Mouse (Mus musculus) CH12.LX (cell line): ENCODE data around the gene Pnp2.
"Not testable (repeated sequence)": the region's sequence is repeated elsewhere in the genome, so short reads cannot be mapped to it uniquely, and the experiment has no call there.

Experiments used
- CTCF ChIP-seq, 2 experiments: IDR thresholded peaks in 1 of 2; conservative IDR thresholded peaks in 1 of 2; 2 replicates each; pipeline ENCODE4 v1.5.1; 2011 to 2012; ENCODE audit warnings: low read depth in 2 of 2, low read length in 2 of 2, improper control_type of control experiment in 1 of 2, inconsistent platforms in 1 of 2, mild to moderate bottlenecking in 1 of 2, moderate library complexity in 1 of 2
- EP300 ChIP-seq: IDR thresholded peaks from 2 replicates; pipeline ENCODE4 v1.6.1; 2011; ENCODE audit warnings: low read length, improper control_type of control experiment
- IRF4 ChIP-seq: IDR thresholded peaks from 2 replicates; pipeline ENCODE4 v1.6.1; 2014; ENCODE audit warnings: low read depth, mild to moderate bottlenecking, inconsistent platforms, low read length, improper control_type of control experiment
- JUND ChIP-seq: conservative IDR thresholded peaks from 2 replicates; pipeline ENCODE4 v1.6.1; 2011; ENCODE audit warnings: low read depth, low read length, improper control_type of control experiment
- MEF2A ChIP-seq: IDR thresholded peaks from 2 replicates; pipeline ENCODE4 v1.6.1; 2014; ENCODE audit warnings: low read depth, mild to moderate bottlenecking, inconsistent platforms, low read length, improper control_type of control experiment, borderline replicate concordance
- MXI1 ChIP-seq: IDR thresholded peaks from 2 replicates; pipeline ENCODE4 v1.6.1; 2011; ENCODE audit warnings: mild to moderate bottlenecking, low read depth, low read length, improper control_type of control experiment
- MYC ChIP-seq: IDR thresholded peaks from 2 replicates; pipeline ENCODE4 v1.6.1; 2011; ENCODE audit warnings: low read depth, mild to moderate bottlenecking, improper control_type of control experiment, low read length
- POLR2A ChIP-seq: IDR thresholded peaks from 2 replicates; pipeline ENCODE4 v1.6.1; 2011; ENCODE audit warnings: low read depth, mild to moderate bottlenecking, improper control_type of control experiment, low read length
- POLR2AphosphoS2 ChIP-seq: IDR thresholded peaks from 2 replicates; pipeline ENCODE4 v1.6.1; 2011; ENCODE audit warnings: low read depth, low read length, improper control_type of control experiment
- RCOR1 ChIP-seq: conservative IDR thresholded peaks from 2 replicates; pipeline ENCODE4 v1.6.1; 2012; ENCODE audit warnings: low read depth, mild to moderate bottlenecking, inconsistent platforms, low read length, improper control_type of control experiment
- TBP ChIP-seq: conservative IDR thresholded peaks from 2 replicates; pipeline ENCODE4 v1.6.1; 2011; ENCODE audit warnings: low read depth, low read length, improper control_type of control experiment
- USF1 ChIP-seq: IDR thresholded peaks from 2 replicates; pipeline ENCODE4 v1.6.1; 2014; ENCODE audit warnings: low read depth, mild to moderate bottlenecking, inconsistent platforms, low read length, improper control_type of control experiment
- ZKSCAN1 ChIP-seq: IDR thresholded peaks from 2 replicates; pipeline ENCODE4 v1.6.1; 2012; ENCODE audit warnings: low read depth, inconsistent platforms, low read length, improper control_type of control experiment, borderline replicate concordance
- ZNF384 ChIP-seq: IDR thresholded peaks from 2 replicates; pipeline ENCODE4 v1.6.1; 2012; ENCODE audit warnings: low read depth, low read length, improper control_type of control experiment, inconsistent platforms

GRCm38 (mm10) chr14:50945081-50945480 lies 10.7 kb upstream of the Pnp2 start:
- not testable (repeated sequence) for TF ChIP-seq MYC; MXI1; POLR2A; JUND; ZKSCAN1; MEF2A; USF1; CTCF (conservative IDR thresholded peaks at IDR 0.05 in 1 of 2, IDR thresholded peaks at IDR 0.05 in 1 of 2; ENCODE audit: low read depth in 2 of 2, low read length in 2 of 2); IRF4; RCOR1; EP300; POLR2AphosphoS2; TBP; ZNF384
